Mouse (Mus musculus) heart, postnatal 0 days (tissue): ENCODE measurements around the gene Capn1. TPM values are rescaled to one million over a fixed set of nuclear protein-coding genes. Genes with fewer than 3 reads are reported as not detected.

Source experiments
- ATAC-seq: fragments of 200-750 bp; cut with Nextera tagmentation; 2 replicates; pipeline ENCODE4 v1.8.0; 2017; ENCODE audit warnings: low read depth, moderate number of reproducible peaks, moderate library complexity; ENCODE audit not compliant: insufficient read depth
- DNase-seq: peaks from one replicate; pipeline ENCODE4 v3.0.0-alpha.2; 2016; ENCODE audit warnings: low spot score
- H3K27ac ChIP-seq: fragments of 300-500 bp; sonication (generic); 2 replicates; pipeline ENCODE4 v1.5.1; 2014; ENCODE audit warnings: low read depth, mild to moderate bottlenecking
- H3K27me3 ChIP-seq: fragments of 300-500 bp; sonication (generic); 2 replicates; pipeline ENCODE4 v1.6.1; 2014; ENCODE audit warnings: low read length, mixed read lengths; ENCODE audit not compliant: control insufficient read depth, insufficient read depth
- H3K36me3 ChIP-seq: fragments of 300-500 bp; sonication (generic); replicated peaks from 2 replicates; pipeline ENCODE4 v1.6.1; 2014; ENCODE audit warnings: low read length, mixed read lengths; ENCODE audit not compliant: control insufficient read depth, insufficient read depth
- H3K4me1 ChIP-seq: fragments of 300-500 bp; sonication (generic); 2 replicates; pipeline ENCODE4 v1.6.1; 2014; ENCODE audit warnings: antibody characterized with exemption; ENCODE audit not compliant: control insufficient read depth, insufficient read depth
- H3K4me2 ChIP-seq: fragments of 300-500 bp; sonication (generic); 2 replicates; pipeline ENCODE4 v1.6.1; 2014; ENCODE audit warnings: low read depth, mild to moderate bottlenecking, low read length, moderate library complexity
- H3K4me3 ChIP-seq: fragments of 300-500 bp; sonication (generic); 2 replicates; pipeline ENCODE4 v1.5.1; 2014; ENCODE audit warnings: low read depth, low read length
- H3K9ac ChIP-seq: fragments of 300-500 bp; sonication (generic); replicated peaks from 2 replicates; pipeline ENCODE4 v1.6.1; 2014; ENCODE audit warnings: low read depth, low read length, mixed read lengths
- H3K9me3 ChIP-seq: fragments of 300-500 bp; sonication (generic); replicated peaks from 2 replicates; pipeline ENCODE4 v1.6.1; 2016; ENCODE audit warnings: low read length; ENCODE audit not compliant: control insufficient read depth
- CTCF ChIP-seq: IDR thresholded peaks from 2 replicates; pipeline ENCODE4 v1.5.1; 2016; ENCODE audit warnings: antibody characterized with exemption, control low read depth, low read depth
- EP300 ChIP-seq: IDR thresholded peaks from 2 replicates; pipeline ENCODE4 v1.6.1; 2016; ENCODE audit warnings: antibody characterized with exemption, low read depth
- WGBS: fragments of 180-500 bp; shearing (Covaris S2); extraction: QIAGEN DNeasy Blood & Tissue Kit; methylation state at CpG from one replicate; pipeline ENCODE4 v1.1.7; 2014; 5-methylcytosine and 5-hydroxymethylcytosine counted together
- polyA plus RNA-seq: library from polyadenylated mRNA; unstranded; fragments of >200 nt; fragmentation: Nextera tagmentation; extraction: Ambion mirVana; gene quantifications from 2 replicates; pipeline ENCODE4 v1.2.1, GENCODE M21; 2015
- total RNA-seq: library from RNA; depleted of rRNA; stranded (reverse); fragments of >200 nt; gene quantifications from 2 replicates; pipeline ENCODE4 v1.2.3, GENCODE M21; 2014; ENCODE audit warnings: low replicate concordance

Gene Capn1
- total and polyA plus RNA-seq, 2 experiments from 2014 or later: 5.3 to 19.3 TPM

- H3K27ac ChIP-seq: no peak overlapping the region
- H3K4me3 ChIP-seq: no peak overlapping the region; the same call in 1 of the 2 replicates
- H3K4me2 ChIP-seq: peak overlapping the region; percentile 86; the same call in 1 of the 2 replicates
- no peak overlapping the region for H3K9ac ChIP-seq
- no peaks in the 10 kb centered on the region for H3K27me3 ChIP-seq
- H3K4me1 ChIP-seq: peaks cover 9% of the 10 kb centered on the region; the same call in 1 of the 2 replicates
- ATAC-seq: no peak
- no peak for DNase-seq
- WGBS: 79% methylated on average over 2 of the region's 2 CpGs
- TF ChIP-seq CTCF (no peak), EP300 (no peak)
- 0 out of 2 replicates have a peak, but pooled peaks cover 2% of the 10 kb centered on the region for H3K36me3 ChIP-seq
- no peaks in the 10 kb centered on the region for H3K9me3 ChIP-seq
These were observed 50.9 kb downstream of the Capn1 start for GRCm38 (mm10) chr19:5964804-5965203.

GRCm38 (mm10) chr19:5963883-5964562, 51.7 kb downstream of the Capn1 start, which contains the start of gene Pola2:
Gene Pola2, minus strand, starts transcription at chr19:5964202.
- WGBS: under 1% methylated on average over 50 of the region's 50 CpGs
- Histone ChIP-seq H3K27ac (peak within 1 kb of the TSS; percentile 28; the same call in 1 of the 2 replicates), H3K4me2 (peak within 1 kb of the TSS; percentile 86), H3K27me3 (no peaks in the 10 kb centered on the region), H3K36me3 (peaks cover 2% of the 10 kb centered on the region; the same call in 1 of the 2 replicates), H3K4me1 (peaks cover 9% of the 10 kb centered on the region; the same call in 1 of the 2 replicates), H3K9me3 (no peaks in the 10 kb centered on the region), H3K4me3 (peak within 1 kb of the TSS; percentile 61), H3K9ac (peak within 1 kb of the TSS; percentile 60)
- DNase-seq (peak; percentile 88), ATAC-seq (peak; percentile 86)
- TF ChIP-seq EP300: no peak
- no peak for TF ChIP-seq CTCF

GRCm38 (mm10) chr19:5962651-5963050, 53.0 kb downstream of the Capn1 start:
- ATAC-seq (no peak), DNase-seq (no peak)
- Histone ChIP-seq H3K27me3 (no peaks in the 10 kb centered on the region), H3K4me1 (peaks cover 9% of the 10 kb centered on the region; the same call in 1 of the 2 replicates), H3K9ac (0 out of 2 replicates have a peak overlapping the region, but pooled peaks have one; percentile 60), H3K4me3 (peak overlapping the region; percentile 61; the same call in 1 of the 2 replicates), H3K27ac (no peak overlapping the region), H3K36me3 (peaks cover 15% of the 10 kb centered on the region; the same call in 1 of the 2 replicates), H3K4me2 (peak overlapping the region; percentile 86; the same call in 1 of the 2 replicates), H3K9me3 (no peaks in the 10 kb centered on the region)
- 32% methylated on average over 1 of the region's 1 CpGs for WGBS
- TF ChIP-seq EP300 (no peak), CTCF (peak; percentile 20; the same call in 1 of the 2 replicates)

GRCm38 (mm10) chr19:5957371-5957770, 58.3 kb downstream of the Capn1 start:
- no peak for TF ChIP-seq CTCF
- TF ChIP-seq EP300: no peak
- Histone ChIP-seq H3K36me3 (peaks cover 18% of the 10 kb centered on the region; the same call in 1 of the 2 replicates), H3K27ac (no peak overlapping the region), H3K4me2 (no peak overlapping the region), H3K4me3 (no peak overlapping the region), H3K9me3 (no peaks in the 10 kb centered on the region), H3K27me3 (no peaks in the 10 kb centered on the region), H3K9ac (no peak overlapping the region), H3K4me1 (peaks cover 20% of the 10 kb centered on the region)
- no peak for ATAC-seq
- WGBS: 87% methylated on average over 5 of the region's 5 CpGs
- DNase-seq: no peak

GRCm38 (mm10) chr19:5956685-5957084, 59.0 kb downstream of the Capn1 start:
- peaks cover 18% of the 10 kb centered on the region; the same call in 1 of the 2 replicates for H3K36me3 ChIP-seq
- peaks cover 26% of the 10 kb centered on the region for H3K4me1 ChIP-seq
- H3K4me2 ChIP-seq: no peak overlapping the region; the same call in 1 of the 2 replicates
- WGBS: 5% methylated on average over 3 of the region's 3 CpGs
- no peak overlapping the region for H3K9ac ChIP-seq
- H3K9me3 ChIP-seq: no peaks in the 10 kb centered on the region
- peak; percentile 88 for DNase-seq
- no peaks in the 10 kb centered on the region for H3K27me3 ChIP-seq
- peak overlapping the region; percentile 71; the same call in 1 of the 2 replicates for H3K27ac ChIP-seq
- no peak overlapping the region for H3K4me3 ChIP-seq
- peak; percentile 59 for ATAC-seq
- TF ChIP-seq EP300 (no peak), CTCF (peak; percentile 94)
